Mouse (Mus musculus) MEL-GATA-1-ER (cell line): ENCODE measurements around the gene Lrrc31.

ENCODE experiments used
- DNase-seq: peaks from one replicate; pipeline ENCODE4 v3.0.0-alpha.2; 2012; ENCODE audit warnings: low read depth; ENCODE audit errors: extremely low read depth

The Lrrc31 gene

DNA sequence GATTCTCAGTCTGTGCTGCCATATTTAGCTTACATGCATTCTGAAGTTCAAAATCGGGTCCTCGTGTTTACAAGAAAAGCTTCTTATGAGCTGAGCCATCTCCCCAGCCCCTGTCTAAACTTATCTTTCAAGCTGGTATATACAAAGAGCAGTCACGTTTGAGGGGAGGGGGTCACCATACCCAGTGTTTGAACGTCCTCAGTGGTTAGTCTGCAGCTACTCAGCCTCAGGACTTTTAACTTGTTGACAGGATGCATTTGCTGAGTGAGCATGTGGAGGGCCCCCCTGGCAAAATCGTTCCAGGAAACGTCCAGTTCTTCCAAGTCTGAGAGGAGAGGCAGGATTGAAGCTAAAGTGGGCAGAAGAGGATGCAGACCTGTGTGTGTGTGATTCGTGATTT is 8.7 kb downstream of the Lrrc31 start:
- DNase-seq, result no peak

DNA sequence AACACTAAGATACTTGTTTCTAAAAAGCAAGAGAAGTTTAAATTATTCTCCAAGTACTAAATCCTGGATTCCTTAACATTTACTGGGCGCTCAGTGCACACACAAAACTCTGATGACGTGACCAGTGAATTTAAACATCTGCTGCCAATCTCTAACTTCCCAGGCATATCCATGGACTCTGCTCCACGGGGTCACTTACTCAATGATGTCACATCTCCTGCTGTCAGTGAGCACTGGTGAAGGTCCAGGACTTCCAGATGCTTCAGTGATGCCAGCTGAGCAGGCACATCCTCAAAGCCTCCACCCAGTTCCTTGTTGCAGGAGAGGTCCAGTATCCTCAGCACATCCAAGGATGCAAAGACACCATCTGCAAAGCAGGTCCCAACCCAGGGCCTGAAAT is 12.4 kb downstream of the Lrrc31 start:
- no peak for DNase-seq

DNA sequence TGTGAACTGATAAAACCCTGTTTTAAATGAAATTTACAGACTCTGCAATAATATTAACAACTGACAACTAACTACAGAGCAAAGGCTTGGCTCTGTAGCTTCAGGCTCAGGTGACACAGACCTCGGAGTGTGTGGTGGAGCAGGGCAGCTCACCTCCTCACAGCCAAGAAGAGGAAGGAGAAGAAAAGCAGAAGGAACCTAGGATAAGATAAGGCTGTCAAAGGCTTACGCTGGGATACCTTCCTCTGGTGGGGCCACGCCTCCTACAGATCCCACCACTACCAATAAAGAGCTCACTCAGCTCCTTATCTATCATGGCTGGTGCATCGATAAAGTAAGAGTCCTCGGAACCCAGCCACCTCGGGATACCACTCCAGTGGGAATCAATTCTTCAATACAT is 16.5 kb downstream of the Lrrc31 start:
- DNase-seq, result peak; percentile 75

DNA sequence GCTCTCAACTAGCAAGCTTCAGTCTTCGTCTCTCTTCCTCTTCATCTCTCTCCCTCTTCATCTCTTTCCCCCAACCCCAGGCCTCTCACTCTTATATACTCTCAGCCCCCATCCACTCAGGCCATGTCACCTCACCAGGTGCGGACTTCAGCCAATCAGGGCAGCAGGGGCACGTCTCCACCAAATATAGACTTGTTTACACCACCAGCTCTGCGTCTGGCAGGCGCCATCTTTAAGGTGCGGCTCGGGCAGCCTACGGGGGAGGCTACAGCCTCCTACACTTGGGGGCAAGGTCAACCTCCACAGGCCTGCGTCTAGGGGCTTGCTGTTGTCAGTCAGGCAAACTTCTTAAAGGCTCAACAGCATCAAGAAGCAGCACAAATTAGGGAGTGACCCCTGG is 41.2 kb downstream of the Lrrc31 start:
- no peak for DNase-seq

DNA sequence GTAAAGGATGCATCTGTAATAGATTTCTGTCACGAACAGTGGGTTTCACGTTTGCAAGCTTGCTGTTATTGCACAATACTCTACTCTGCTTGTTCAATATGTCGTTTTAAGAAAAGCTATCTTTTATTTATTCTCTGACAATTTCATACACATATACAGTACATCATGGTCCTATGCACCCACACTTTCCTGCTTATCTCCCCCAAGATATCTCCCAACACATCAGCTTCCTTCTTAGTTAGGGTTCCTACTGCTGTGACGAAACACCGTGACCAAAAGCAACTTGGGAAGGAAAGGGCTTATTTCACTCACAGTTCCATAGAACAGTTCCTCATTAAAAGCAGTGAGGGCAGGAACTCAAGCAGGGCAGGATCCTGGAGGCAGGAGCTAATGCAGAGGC is 43.7 kb downstream of the Lrrc31 start:
- DNase-seq, result no peak

DNA sequence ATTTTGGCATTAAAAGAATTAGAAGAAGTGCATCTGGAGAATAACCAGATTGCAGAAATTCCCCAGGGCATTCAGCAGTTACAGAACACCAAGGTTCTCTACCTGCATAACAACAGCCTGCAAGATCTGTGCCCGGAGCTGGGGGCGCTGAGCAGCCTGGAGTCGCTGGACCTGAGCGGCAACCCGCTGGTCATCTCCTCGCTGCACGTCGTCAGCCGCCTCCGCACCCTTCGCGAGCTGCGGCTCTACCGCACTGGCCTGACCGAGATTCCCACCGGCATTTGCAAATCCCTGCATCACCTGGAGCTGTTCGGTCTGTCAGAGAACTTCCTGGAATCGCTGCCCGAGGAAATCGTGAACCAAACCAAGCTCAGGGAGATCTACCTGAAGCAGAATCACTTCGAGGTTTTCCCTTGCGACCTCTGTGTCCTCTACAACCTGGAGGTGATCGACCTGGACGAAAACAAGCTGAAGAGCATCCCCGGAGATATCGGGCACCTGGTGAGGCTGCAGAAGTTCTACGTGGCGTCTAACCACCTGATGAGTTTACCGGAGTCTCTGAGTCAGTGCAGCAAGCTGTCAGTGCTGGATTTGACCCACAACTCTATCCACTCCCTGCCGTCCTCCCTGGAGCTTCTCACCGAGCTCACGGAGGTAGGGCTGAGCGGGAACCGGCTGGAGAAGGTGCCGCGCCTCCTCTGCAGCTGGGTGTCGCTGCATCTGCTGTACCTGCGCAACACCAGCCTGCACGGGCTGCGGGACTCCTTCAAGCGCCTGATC is 49.4 kb downstream of the Lrrc31 start:
- DNase-seq, result no peak

DNA sequence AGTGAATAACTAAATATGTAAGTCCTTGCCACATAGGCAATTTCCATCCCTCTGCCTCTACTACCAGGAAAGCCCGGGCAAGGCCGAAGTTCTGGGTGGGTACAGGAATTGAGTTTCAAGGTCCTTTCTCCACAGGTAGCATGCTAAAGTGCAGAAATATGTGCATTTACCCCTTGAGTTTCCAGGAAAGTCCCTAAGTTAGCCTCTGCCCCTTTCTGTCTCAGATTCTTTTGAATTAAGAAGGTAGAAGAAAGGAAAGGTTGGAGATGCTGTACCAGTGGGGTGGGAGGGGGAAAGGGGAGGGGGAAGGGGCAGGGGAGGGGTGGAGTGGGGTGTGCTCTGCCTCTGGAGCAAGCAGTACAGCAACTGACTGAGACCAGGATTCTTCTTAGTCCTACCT is 51.2 kb downstream of the Lrrc31 start:
- DNase-seq, result no peak

DNA sequence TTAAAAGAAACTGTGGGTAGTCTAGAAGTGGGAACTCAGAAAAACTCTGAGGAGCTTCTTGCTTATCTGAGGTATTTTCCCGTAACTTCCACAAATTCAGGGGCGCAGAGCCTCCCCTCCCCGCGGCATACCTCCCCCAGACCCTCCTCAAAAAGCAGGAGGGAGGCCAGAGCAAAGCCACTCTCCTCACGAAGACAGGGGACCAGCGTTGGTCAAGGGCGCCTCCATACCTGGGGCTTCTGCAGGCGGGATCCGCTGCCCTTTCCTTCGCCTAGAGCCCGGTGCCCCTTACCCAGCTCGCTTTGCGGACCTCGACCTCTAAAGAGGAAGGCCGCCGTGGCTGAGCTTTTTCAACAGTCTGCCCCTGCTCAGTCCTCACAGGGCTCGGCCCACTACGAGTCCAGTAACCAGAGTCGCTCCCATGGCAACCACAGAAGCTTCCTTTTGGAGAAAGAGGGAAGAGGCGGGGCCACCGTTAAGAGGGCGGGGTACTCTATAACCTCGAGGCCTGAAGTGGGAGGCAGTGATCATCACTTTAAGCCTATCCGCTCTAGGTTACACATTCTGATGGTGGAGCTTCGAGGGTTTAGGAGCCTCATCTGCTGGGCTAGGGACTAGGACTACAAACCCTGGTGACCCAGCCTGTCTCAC is 52.1 kb downstream of the Lrrc31 start, which contains the start of gene Lrrc34:
Gene Lrrc34 (minus strand): TSS at position 430 of the 651 bp plus-strand sequence.
- no peak for DNase-seq

DNA sequence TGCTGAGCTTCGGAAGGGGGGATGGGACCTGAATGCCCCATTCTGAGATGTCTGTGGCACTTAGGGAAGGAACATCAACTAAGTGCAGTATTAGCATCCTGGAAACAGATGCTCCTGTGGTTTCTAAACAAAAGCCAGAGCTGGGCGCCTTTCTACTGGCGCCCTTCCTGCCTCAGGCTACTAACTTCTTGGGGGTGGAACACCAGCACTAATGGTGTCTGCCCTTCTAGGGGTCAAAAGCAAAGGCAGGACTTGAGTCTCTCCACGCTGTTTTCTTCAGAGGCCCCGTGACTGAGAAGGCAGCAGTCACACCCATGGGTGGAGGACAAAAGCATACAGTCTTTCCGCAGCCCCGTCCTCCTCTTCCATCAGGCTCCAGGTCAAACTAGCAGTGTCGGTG is 52.9 kb downstream of the Lrrc31 start:
- DNase-seq, result no peak

DNA sequence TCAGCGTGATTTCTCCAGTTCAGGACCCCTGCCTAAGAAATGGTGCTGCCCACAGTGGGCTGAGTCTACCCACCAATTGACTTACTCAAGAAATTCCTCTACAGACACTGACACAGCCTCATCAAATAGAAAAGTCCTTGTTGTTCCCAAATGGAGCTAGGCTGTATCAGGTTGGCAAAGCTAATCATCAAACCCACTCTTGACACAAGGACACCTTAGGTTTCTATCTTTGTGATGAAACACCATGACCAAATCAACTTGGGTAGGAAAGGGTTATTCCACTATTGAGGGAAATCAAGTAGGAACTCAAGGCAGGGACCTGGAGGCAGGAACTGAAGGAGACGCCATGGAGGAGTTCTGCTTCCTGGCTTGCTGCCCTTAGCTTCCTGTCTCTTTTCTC is 55.4 kb downstream of the Lrrc31 start, which contains the start of gene Lrriq4:
Gene Lrriq4 (plus strand): TSS at position 301 of the 400 bp plus-strand sequence.
- no peak for DNase-seq

DNA sequence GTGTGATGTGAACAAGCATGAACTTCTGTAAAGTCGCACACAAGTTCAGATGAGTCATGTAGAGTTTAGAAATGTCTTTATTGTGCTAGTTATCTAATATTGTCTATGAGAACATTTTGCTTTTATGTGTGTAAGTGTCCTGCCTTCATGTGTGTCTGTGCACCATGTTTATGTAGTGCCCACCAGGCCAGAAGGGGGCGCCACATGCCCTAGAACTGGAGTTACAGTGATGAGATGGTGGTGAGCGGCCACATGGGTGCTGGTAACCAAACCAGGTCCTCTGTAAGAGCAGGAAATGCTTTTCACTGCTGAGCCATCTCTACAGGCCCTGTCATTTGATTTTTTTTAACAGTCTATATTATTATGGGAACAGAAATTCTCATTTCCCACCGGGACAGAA is 64.0 kb downstream of the Lrrc31 start:
- no peak for DNase-seq

DNA sequence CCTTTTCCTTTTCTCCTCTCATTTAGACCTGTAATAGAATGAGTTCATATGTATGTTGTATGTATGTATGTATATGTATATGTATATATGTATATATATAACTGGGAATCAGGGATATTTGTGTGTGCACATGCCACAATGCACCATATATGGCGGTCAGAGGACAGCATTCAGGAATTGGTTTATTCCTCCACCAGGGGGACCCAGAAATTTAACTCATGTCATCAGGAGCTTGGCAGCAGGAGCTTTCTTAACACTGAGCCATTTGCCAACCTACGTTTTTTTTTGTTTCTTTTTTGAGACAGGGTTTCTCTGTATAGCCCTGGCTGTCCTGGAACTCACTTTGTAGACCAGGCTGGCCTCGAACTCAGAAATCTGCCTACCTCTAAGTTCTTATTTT is 66.0 kb downstream of the Lrrc31 start:
- DNase-seq, result no peak
